Mouse (Mus musculus) induced T-regulatory cell, adult 2 months (primary cell): ENCODE measurements around the gene Vps53.
"Not testable (repeated sequence)": the region's sequence is repeated elsewhere in the genome, so short reads cannot be mapped to it uniquely, and the experiment has no call there.

Source experiments
- DNase-seq: peaks from one replicate; pipeline ENCODE4 v3.0.0-alpha.2; 2012; ENCODE audit warnings: low read depth

The Vps53 gene

GRCm38 (mm10) chr11:76015251-76015650 is 164.2 kb downstream of the Vps53 start:
- DNase-seq: peak; percentile 70

GRCm38 (mm10) chr11:76010838-76011624 is 168.4 kb downstream of the Vps53 start:
- no peak for DNase-seq

GRCm38 (mm10) chr11:76009101-76009500 is 170.3 kb downstream of the Vps53 start:
- no peak for DNase-seq

- no peak for DNase-seq
Measured at GRCm38 (mm10) chr11:76008162-76008561, 171.3 kb downstream of the Vps53 start.

- DNase-seq: not testable (repeated sequence)
Measured at GRCm38 (mm10) chr11:76004276-76004675, 175.2 kb downstream of the Vps53 start.

GRCm38 (mm10) chr11:76001237-76001878 is 178.1 kb downstream of the Vps53 start:
- peak; percentile 36 for DNase-seq

GRCm38 (mm10) chr11:76000701-76001100 is 178.7 kb downstream of the Vps53 start:
- DNase-seq: no peak

- peak; percentile 94 for DNase-seq
Measured at GRCm38 (mm10) chr11:75999440-76000155, 179.8 kb downstream of the Vps53 start, which contains the start of gene 1700016K19Rik. Gene 1700016K19Rik (plus strand): TSS chr11:75999912.
